Comparison of ENCODE assay signal across 23 mouse cellular contexts in the genomic region with DNA sequence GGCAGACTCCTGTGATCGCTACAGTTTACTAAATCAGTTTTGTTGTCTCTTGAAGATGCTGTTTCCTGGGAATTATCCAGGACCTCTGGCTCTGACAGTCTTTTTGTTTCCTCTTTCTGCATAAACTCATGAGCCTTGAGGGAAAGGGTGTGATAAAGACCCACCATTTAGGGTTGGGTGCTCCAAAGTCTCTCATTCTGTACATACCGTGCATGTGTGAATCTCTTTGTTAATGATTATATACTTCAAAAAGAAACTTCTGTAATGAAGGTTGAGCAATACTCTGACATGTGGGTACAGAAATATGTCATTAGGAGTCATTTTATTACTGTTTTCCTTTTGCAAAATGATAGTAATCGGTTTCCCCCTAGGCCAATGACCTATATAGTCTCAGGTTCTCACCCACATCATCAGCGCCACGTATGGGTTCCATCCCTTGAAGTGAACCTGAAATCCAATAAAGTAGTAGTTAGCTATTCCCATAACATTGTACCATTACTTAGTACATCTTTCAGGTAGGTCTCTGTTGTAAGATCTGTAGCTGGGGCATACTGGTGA. TPM values are rescaled to one million over a fixed set of nuclear protein-coding genes. Genes with fewer than 3 reads are reported as not detected.
DNase-seq lines count a peak whose midpoint lies in the region; ATAC-seq and TF ChIP-seq lines count a peak whose summit lies in the region.
"Had no signal": no experiment of that assay in that cellular context is flagged by ENCODE, and none has a peak within 500 bp of the region (broad histone marks: within the 10 kb centered on the region; RNA-seq: fewer than 3 reads in every experiment).

No protein-coding gene starts in this region.

- H3K9me3 ChIP-seq in intestine, embryonic 16.5 days (ENCODE audit: control insufficient read depth, low read length), result no peaks in the 10 kb centered on the region
- H3K9me3 ChIP-seq: embryonic facial prominence, embryonic 13.5 days; embryonic facial prominence, embryonic 15.5 days; forebrain, embryonic 10.5 days; forebrain, embryonic 12.5 days had no signal

- H3K36me3 ChIP-seq in intestine, embryonic 16.5 days (ENCODE audit: control insufficient read depth, insufficient read depth, low read length), result no peaks in the 10 kb centered on the region
- H3K36me3 ChIP-seq: embryonic facial prominence, embryonic 13.5 days; embryonic facial prominence, embryonic 15.5 days; forebrain, embryonic 10.5 days; forebrain, embryonic 12.5 days had no signal

- no peaks in the 10 kb centered on the region for H3K27me3 ChIP-seq in intestine, embryonic 16.5 days (replicated peaks; ENCODE audit: control insufficient read depth, insufficient read depth, low read length)
- H3K27me3 ChIP-seq: embryonic facial prominence, embryonic 13.5 days; embryonic facial prominence, embryonic 15.5 days; forebrain, embryonic 12.5 days had no signal

- WGBS in intestine, embryonic 16.5 days, result 77% methylated on average over 5 of the region's 5 CpGs

- peak; percentile 82 for ATAC-seq in intestine, embryonic 16.5 days
- ATAC-seq: forebrain, embryonic 14.5 days; forebrain, embryonic 16.5 days had no signal

- peak; percentile 3 for DNase-seq in MN1 (ENCODE audit: low spot score)
- peak; percentile 0 for DNase-seq in NIH3T3 (ENCODE audit: low read depth)
- no peak for DNase-seq in adrenal gland, postnatal 25 days
- no peak for DNase-seq in natural killer cell, adult 2 months (ENCODE audit: low spot score in 2 of 2)
- DNase-seq in left cerebral cortex, adult 2 months (ENCODE audit: extremely low spot score in 1 of 2, low spot score in 2 of 2), result no peak
- DNase-seq: adrenal gland, adult 8-10 months; adrenal gland, postnatal 14 days; cerebellum, adult 11 months; cerebellum, adult 18-20 months; cerebellum, adult 8-10 months; cerebellum, adult 9-11 months; cerebellum, postnatal 14 days; cerebellum, postnatal 36 days; embryo, embryonic 11 days had no signal

- no peak overlapping the region for H3K27ac ChIP-seq in intestine, embryonic 16.5 days (ENCODE audit: low read length)
- H3K27ac ChIP-seq in left cerebral cortex, adult 2 months, result no peak overlapping the region
- H3K27ac ChIP-seq: embryonic facial prominence, embryonic 13.5 days; embryonic facial prominence, embryonic 15.5 days; forebrain, embryonic 10.5 days; forebrain, embryonic 12.5 days had no signal

- no peak overlapping the region for H3K4me3 ChIP-seq in intestine, embryonic 16.5 days (ENCODE audit: low read length)
- no peak overlapping the region for H3K4me3 ChIP-seq in left cerebral cortex, adult 2 months
- H3K4me3 ChIP-seq: embryonic facial prominence, embryonic 13.5 days; embryonic facial prominence, embryonic 15.5 days; erythroblast, embryonic 14.5 days; forebrain, embryonic 10.5 days; forebrain, embryonic 12.5 days had no signal

- no peak overlapping the region for H3K4me2 ChIP-seq in intestine, embryonic 16.5 days (ENCODE audit: low read depth, low read length)
- H3K4me2 ChIP-seq: embryonic facial prominence, embryonic 13.5 days; embryonic facial prominence, embryonic 15.5 days; forebrain, embryonic 12.5 days had no signal

- H3K9ac ChIP-seq in intestine, embryonic 16.5 days (ENCODE audit: low read depth, low read length), result no peak overlapping the region
- H3K9ac ChIP-seq: embryonic facial prominence, embryonic 13.5 days; embryonic facial prominence, embryonic 15.5 days; forebrain, embryonic 12.5 days had no signal

- no peak for TF ChIP-seq CTCF in left cerebral cortex, adult 2 months (IDR thresholded peaks at IDR 0.05)

- no peaks in the 10 kb centered on the region for H3K4me1 ChIP-seq in intestine, embryonic 16.5 days (ENCODE audit: control insufficient read depth, insufficient read depth, low read length)
- H3K4me1 ChIP-seq: embryonic facial prominence, embryonic 13.5 days; embryonic facial prominence, embryonic 15.5 days had no signal

- intact Hi-C loops in left cerebral cortex, adult 2 months (cut with DNase I), result no loop called here

RNA-seq across cellular contexts. Expression of gene Kif21a, which starts 58.4 kb away (rescaled TPM):
- 10.6 and 11.2 TPM in 2 replicates for polyA plus RNA-seq in intestine, embryonic 16.5 days (2015; fragmentation: Nextera tagmentation; extraction: Ambion mirVana)
- total RNA-seq in adrenal gland, postnatal 25 days (2021), result 15.4 and 23.0 TPM in 2 replicates
- total RNA-seq in left cerebral cortex, adult 2 months (2021), result 100 to 1,000 TPM; 138 to 144 TPM
- total RNA-seq: MEL had no signal

Comparison
In these comparisons a context has a peak if more than half of its experiments do, and no peak if none do; other contexts are left out.
1. DNase-seq: peak in MN1 (single experiment) and NIH3T3 (single experiment); none in adrenal gland, postnatal 25 days (single experiment), natural killer cell, adult 2 months (0 of 2) and left cerebral cortex, adult 2 months (0 of 2).